Mouse (Mus musculus): ENCODE measurements around the gene Cenpe.

The Cenpe gene

DNA sequence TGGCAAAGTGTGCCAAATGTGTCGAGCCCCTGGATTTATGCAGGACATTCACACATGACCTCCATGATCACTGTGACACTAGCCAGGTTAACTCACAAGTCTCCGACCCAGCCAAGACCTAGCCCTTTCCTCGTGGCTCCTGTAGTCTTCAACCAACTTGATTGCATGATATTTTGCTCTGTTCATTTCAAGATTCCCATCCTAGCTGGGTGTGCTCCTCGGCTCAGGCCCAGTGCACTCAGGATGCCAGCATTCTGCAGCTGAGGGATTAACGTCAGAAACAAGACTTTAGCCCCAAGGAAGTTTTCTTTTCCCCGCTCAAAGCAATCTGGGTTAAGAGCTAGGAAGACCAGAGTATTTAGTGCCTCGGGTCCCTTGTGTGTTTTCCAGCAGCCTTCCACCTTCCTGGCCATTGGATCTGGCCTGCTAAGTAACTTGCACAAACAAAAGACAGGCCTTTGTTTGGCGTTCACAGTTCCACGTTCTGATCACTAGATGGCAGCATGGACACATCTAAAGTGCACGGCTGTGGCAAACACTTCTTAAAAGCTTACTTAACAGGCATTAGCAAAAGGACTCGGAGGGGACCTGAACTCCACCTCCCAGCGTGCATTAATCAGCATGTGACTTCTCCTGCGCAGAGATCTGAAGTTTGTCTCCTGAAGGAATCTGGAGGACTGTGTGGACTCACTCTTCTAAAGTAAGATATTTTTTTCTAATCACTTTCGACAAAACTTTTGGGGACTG is 68.5 kb downstream of the Cenpe start, which contains the start of gene Bdh2:
TSS of gene Bdh2 (plus strand) at position 553 of the 747 bp plus-strand sequence.
- DNase-seq (ENCODE audit: low read depth in 1 of 2, low spot score in 2 of 2): peak in 1 of 2 experiments; percentile 37

- no peak for DNase-seq (ENCODE audit: low read depth in 1 of 2, low spot score in 2 of 2)
Observed at GRCm38 (mm10) chr3:135281701-135282100, 69.4 kb downstream of the Cenpe start.

DNA sequence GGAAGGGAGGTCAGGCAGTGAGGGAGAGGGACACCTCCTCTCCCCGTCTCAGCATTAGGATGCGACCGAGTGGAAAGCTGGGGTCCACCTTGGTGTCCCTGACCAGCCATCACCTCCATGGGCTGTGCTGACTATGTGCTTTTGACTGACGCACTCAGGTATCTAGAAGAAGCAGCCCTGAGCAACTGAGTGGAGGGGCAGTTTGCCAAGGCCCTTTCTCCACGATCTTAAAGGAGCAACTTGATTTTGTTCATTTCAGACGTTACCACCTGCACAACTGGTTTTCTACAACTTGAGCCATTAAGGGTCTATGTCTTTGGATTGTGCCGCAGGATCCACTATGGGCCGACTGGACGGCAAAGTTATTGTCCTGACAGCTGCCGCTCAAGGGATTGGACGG is 72.9 kb downstream of the Cenpe start:
- DNase-seq (ENCODE audit: low read depth in 1 of 2, low spot score in 2 of 2): no peak

- no peak for DNase-seq (ENCODE audit: low read depth in 1 of 2, low spot score in 2 of 2)
Observed at GRCm38 (mm10) chr3:135285807-135286206, 73.5 kb downstream of the Cenpe start.

- no peak for DNase-seq (ENCODE audit: low read depth in 1 of 2, low spot score in 2 of 2)
Observed at GRCm38 (mm10) chr3:135288138-135288750, 75.9 kb downstream of the Cenpe start.

DNA sequence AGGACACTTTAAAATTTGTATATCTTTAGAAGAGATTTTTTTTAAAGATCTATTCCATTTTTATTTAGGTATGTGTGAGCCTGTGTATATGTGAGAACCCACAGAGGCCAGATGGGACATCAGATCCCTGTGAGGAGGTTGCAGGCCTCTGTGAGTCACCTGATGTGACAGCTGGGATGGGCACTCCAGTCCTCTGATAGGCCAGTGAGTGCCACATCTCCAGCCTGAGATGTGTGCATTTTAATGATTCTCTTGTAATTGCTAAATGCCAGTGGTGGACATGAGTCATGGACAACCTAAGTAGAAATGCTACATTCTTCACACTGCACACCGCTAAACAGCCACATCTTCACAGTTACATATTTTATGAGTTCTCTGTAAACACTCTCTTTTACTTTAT is 76.8 kb downstream of the Cenpe start:
- no peak for DNase-seq (ENCODE audit: low read depth in 1 of 2, low spot score in 2 of 2)

- no peak for DNase-seq (ENCODE audit: low read depth in 1 of 2, low spot score in 2 of 2)
Observed at GRCm38 (mm10) chr3:135290249-135290894, 78.0 kb downstream of the Cenpe start.

GRCm38 (mm10) chr3:135293703-135294102 is 81.4 kb downstream of the Cenpe start:
- DNase-seq (ENCODE audit: low read depth in 1 of 2, low spot score in 2 of 2): no peak

GRCm38 (mm10) chr3:135295559-135295958 is 83.2 kb downstream of the Cenpe start:
- DNase-seq (ENCODE audit: low read depth in 1 of 2, low spot score in 2 of 2): no peak

GRCm38 (mm10) chr3:135298560-135298959 is 86.2 kb downstream of the Cenpe start:
- no peak for DNase-seq (ENCODE audit: low read depth in 1 of 2, low spot score in 2 of 2)

DNA sequence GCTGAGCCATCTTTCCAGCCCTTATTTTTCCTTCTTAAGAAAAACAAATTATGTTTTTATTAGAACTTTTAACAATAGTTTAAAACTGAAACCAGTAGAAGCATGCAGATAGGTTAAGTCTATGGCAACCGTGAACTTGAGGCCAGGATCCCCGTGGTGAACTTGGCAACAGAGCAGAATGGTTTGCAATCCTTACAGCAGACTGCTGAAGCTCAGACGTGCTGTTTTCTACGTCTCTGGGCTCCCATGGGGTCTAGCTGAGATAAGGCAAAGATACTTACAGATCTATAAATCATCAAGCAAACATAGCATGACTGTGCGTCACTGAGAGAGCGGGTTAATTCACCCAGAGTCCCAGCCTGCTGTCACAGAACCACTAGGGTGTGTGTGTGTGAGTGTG is 87.7 kb downstream of the Cenpe start:
- no peak for DNase-seq (ENCODE audit: low read depth in 1 of 2, low spot score in 2 of 2)

- DNase-seq (ENCODE audit: low read depth in 1 of 2, low spot score in 2 of 2): no peak
Observed at GRCm38 (mm10) chr3:135304060-135304459, 91.7 kb downstream of the Cenpe start.

- no peak for DNase-seq (ENCODE audit: low read depth in 1 of 2, low spot score in 2 of 2)
Observed at GRCm38 (mm10) chr3:135304566-135304965, 92.2 kb downstream of the Cenpe start.

DNA sequence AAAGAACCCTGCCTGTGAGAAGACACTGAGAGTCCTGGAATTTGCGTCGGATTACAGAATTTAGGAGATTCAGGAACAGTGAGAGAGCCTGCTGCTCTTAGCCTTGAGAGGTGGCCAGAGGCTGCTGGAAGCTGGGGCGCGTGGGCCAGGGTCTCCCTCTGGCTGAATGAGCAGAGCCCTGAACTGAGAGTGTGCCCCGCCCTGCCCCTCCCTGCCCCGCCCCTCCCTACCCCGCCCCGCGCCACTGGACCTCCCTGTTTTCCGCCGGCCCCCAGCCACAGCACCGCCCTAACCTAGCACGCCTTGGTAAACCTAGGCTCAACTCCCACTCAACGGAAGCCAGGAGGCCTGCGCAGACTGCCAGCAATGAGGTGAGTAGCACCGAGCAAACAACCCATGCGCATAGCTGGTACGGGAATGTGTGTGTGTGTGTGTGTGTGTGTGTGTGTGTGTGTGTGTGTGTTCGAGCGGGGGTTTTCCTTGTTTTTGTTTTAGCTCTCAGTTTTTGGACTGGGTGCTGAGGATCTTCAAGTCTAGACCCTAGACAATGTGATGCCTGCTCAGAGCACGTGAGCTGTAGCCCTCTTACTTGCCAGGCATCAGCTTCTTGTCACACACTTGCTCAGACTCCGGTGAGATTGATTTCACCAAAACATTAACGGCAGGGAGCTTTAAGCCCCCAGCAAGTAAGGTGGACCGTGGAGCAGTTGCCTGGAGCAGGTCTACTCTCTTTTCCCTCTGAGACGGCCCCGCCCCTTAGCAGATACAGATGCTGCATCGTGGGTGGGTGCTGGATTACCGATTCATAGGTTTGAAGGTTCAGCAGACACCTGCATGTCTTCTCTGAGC is 95.3 kb downstream of the Cenpe start, which contains the start of gene Slc9b2:
TSS of gene Slc9b2 (plus strand) at position 290 of the 849 bp plus-strand sequence.
- no peak for DNase-seq (ENCODE audit: low read depth in 1 of 2, low spot score in 2 of 2)

DNA sequence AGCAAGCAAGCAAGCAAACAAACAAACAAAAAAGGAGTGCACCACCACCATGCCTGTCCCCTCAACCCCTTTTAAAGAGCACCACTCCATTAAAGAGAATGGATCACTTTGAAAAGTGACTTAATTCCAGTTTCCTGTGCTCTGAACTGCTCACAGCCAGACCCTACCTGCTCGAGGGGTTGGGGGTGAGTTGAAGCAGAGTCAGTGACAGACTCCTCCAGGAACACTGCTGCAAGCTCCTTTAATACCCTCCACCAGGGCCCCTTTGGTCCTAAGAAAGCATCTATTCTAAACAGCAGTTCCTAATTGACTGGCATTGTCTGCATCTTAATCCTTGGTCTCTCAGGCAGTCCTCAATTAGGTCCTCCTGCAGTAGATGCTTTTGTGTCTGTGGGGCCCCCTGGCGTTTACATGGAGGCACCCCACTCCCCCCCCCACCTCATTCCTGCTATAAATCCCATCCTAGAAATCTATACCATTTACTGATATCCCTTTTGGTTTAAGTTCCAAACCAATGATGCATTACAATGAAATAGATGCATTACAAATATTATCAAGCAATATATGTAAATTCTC is 100.7 kb downstream of the Cenpe start:
- DNase-seq (ENCODE audit: low read depth in 1 of 2, low spot score in 2 of 2): no peak

DNA sequence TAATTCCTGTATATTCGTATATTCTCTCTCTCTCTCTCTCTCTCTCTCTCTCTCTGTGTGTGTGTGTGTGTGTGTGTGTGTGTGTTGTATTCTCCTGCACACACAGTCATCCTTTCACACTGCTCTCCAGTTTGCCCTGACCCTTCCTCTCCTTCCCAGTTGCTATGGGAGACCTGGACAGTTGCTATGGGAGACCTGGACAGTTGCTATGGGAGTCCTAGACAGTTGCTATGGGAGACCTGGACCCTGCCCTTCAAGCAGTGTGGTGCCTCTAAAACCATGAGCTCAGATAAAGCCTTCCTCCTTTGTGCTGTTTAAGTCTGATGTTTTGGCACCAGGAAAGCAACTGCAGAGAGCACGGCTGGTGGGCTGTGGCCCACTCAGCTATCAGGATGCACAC is 101.4 kb downstream of the Cenpe start:
- no peak for DNase-seq (ENCODE audit: low read depth in 1 of 2, low spot score in 2 of 2)

- no peak for DNase-seq (ENCODE audit: low read depth in 1 of 2, low spot score in 2 of 2)
Observed at GRCm38 (mm10) chr3:135314811-135315210, 102.5 kb downstream of the Cenpe start.

DNA sequence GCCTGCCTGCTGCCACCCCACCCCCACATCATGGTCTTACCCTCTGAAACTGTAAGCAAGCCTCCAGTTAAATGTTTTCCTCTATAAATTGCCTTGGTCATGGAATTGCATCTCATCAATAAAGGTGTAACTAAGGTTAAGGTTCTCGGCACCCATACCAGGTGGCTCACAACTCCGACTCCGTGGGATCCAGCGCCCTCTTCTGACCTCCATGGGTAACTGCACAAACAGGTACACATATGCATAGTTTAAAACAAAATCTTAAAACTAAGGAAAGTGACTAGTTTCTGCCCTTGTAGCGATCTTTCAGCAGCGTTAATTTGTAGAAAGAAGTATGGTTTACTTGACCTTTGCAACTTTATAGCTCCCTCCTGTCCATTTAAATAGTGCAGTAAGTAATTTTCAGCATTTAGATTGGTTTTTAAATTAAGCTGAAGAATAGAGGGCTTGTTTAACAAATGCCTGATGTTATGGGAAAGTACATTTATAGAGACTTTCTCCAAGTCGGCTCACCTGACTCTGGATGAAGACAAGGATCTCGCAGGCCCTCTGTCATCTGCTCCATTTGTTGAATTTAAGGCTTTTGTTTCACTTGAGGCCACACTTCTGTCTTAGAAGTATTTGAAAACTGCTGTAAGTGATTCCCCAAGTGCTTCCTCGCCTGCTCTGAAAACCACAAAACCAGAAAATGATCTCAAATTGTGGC is 103.5 kb downstream of the Cenpe start:
- DNase-seq (ENCODE audit: low read depth in 1 of 2, low spot score in 2 of 2): no peak

DNA sequence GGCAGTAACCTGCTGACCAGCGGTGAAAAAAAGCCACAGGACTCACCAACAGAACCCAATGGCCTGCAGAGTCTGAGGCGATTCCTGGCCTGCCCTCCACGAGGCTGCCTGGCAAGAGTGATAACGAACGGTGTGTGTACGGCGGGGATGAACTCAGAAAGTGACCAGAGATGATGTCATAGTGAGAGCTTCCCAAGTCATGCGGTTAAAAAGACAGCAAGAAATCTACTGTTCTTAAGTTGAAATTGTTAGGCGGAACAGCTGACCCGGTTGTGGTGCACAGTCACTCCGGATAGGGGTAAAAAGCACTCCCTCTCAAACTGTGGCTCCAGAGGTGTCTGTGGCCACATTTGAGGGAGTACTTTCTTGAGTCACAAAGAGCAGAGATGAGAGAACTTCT is 106.0 kb downstream of the Cenpe start:
- no peak for DNase-seq (ENCODE audit: low read depth in 1 of 2, low spot score in 2 of 2)
